Mouse (Mus musculus): ENCODE results near the gene Triobp.

DNA sequence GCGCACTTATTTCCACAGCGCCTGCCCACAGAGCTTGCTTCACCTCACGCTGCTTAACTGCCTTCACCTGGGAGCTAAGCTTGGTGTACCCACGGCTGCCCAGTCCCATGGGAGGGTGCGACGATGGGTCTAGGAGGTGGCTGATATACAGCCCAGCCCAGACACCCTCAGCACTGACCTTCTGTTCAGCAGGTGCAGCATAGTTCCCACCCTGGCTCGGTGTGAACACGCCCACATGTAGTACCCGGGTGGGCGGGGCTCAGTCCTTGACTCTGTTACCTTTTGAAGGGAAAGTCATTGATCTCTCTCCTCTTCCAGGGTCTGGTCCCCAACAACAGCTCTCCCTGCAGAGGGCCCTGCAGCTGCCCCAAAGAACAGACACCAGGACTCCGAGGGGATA, 12.0 kb downstream of the Triobp start:
- no peak for TF ChIP-seq CTCF (IDR thresholded peaks at IDR 0.05; ENCODE audit: control insufficient read depth, insufficient read depth, insufficient read length)
- no peak for TF ChIP-seq MAX (IDR thresholded peaks at IDR 0.05)

All from C2C12 (cell line).